Mouse (Mus musculus) thymus, adult 2 months (tissue): ENCODE results near the gene St14. TPM values are rescaled to one million over a fixed set of nuclear protein-coding genes. Genes with fewer than 3 reads are reported as not detected.

Source experiments
- DNase-seq: peaks from one replicate; pipeline ENCODE4 v3.0.0; 2021
- H3K27ac ChIP-seq: fragments of 200-500 bp; 2 replicates; pipeline ENCODE4 v1.5.1; 2012; ENCODE audit warnings: low read length, control low read depth; ENCODE audit not compliant: control insufficient read depth, insufficient read depth
- H3K27me3 ChIP-seq: fragments of 200-500 bp; 2 replicates; pipeline ENCODE4 v1.6.1; 2012; ENCODE audit warnings: mild to moderate bottlenecking, low read length, moderate library complexity, mixed read lengths; ENCODE audit not compliant: control insufficient read depth, insufficient read depth
- H3K36me3 ChIP-seq: fragments of 200-500 bp; 2 replicates; pipeline ENCODE4 v1.6.1; 2012; ENCODE audit warnings: mild to moderate bottlenecking, low read length, moderate library complexity; ENCODE audit not compliant: control insufficient read depth, insufficient read depth
- H3K4me1 ChIP-seq: fragments of 200-500 bp; replicated peaks from 2 replicates; pipeline ENCODE4 v1.6.1; 2012; ENCODE audit warnings: low read length; ENCODE audit not compliant: control insufficient read depth, insufficient read depth
- H3K4me3 ChIP-seq: fragments of 200-500 bp; 2 replicates; pipeline ENCODE4 v1.5.1; 2012; ENCODE audit warnings: mild to moderate bottlenecking, low read length, control low read depth, moderate library complexity; ENCODE audit not compliant: control insufficient read depth, insufficient read depth
- CTCF ChIP-seq: fragments of 200-500 bp; IDR thresholded peaks from 2 replicates; pipeline ENCODE4 v1.5.1; 2012; ENCODE audit warnings: mild to moderate bottlenecking, control low read depth, low read length, moderate library complexity, borderline replicate concordance; ENCODE audit not compliant: control insufficient read depth, poor library complexity, insufficient read depth; ENCODE audit errors: extremely low read depth
- POLR2A ChIP-seq: fragments of 200-500 bp; IDR thresholded peaks from 2 replicates; pipeline ENCODE4 v1.6.1; 2012; ENCODE audit warnings: mild to moderate bottlenecking, low read length, control low read depth, moderate library complexity; ENCODE audit not compliant: control insufficient read depth, poor library complexity, insufficient read depth; ENCODE audit errors: extremely low read depth
- WGBS: fragments of 180-500 bp; shearing (Covaris S2); methylation state at CpG from one replicate; pipeline ENCODE4 v1.1.7; 2018; 5-methylcytosine and 5-hydroxymethylcytosine counted together
- polyA plus RNA-seq: library from polyadenylated mRNA; depleted of rRNA; stranded (reverse); fragments of >200 nt; gene quantifications from 2 replicates; pipeline ENCODE4 v1.2.3, GENCODE M21; 2012

The St14 gene
- polyA plus RNA-seq, 1 experiment, result 15.8 TPM

GRCm38 (mm10) chr9:31097088-31098082 is 34.3 kb downstream of the St14 start:
- no peak for DNase-seq
- no peaks in the 10 kb centered on the region for H3K27me3 ChIP-seq
- no peaks in the 10 kb centered on the region for H3K4me1 ChIP-seq
- no peak overlapping the region for H3K4me3 ChIP-seq
- no peak overlapping the region for H3K27ac ChIP-seq
- whole genome bisulfite sequencing, result 93% methylated on average over 20 of the region's 20 CpGs
- TF ChIP-seq POLR2A, result no peak
- no peak for TF ChIP-seq CTCF
- no peaks in the 10 kb centered on the region for H3K36me3 ChIP-seq

- 98% methylated on average over 10 of the region's 10 CpGs for WGBS
Observed at GRCm38 (mm10) chr9:31092833-31093195, 38.8 kb downstream of the St14 start.

GRCm38 (mm10) chr9:31092111-31092832 is 39.4 kb downstream of the St14 start:
- Histone ChIP-seq H3K4me3 (no peak overlapping the region), H3K27me3 (no peaks in the 10 kb centered on the region), H3K4me1 (no peaks in the 10 kb centered on the region), H3K36me3 (no peaks in the 10 kb centered on the region), H3K27ac (no peak overlapping the region)
- 94% methylated on average over 18 of the region's 18 CpGs for WGBS
- TF ChIP-seq POLR2A (no peak), CTCF (no peak)
- no peak for DNase-seq

More at GRCm38 (mm10) chr9:31092833-31093195, 38.8 kb downstream of the St14 start:
- TF ChIP-seq CTCF, result no peak
- Histone ChIP-seq H3K4me3 (no peak overlapping the region), H3K27ac (no peak overlapping the region), H3K27me3 (no peaks in the 10 kb centered on the region), H3K4me1 (no peaks in the 10 kb centered on the region), H3K36me3 (no peaks in the 10 kb centered on the region)
- DNase-seq, result no peak

GRCm38 (mm10) chr9:31091162-31091581 is 40.5 kb downstream of the St14 start:
- H3K4me1 ChIP-seq, result no peaks in the 10 kb centered on the region
- no peaks in the 10 kb centered on the region for H3K27me3 ChIP-seq
- no peak overlapping the region for H3K27ac ChIP-seq
- no peak for DNase-seq
- TF ChIP-seq POLR2A (no peak), CTCF (no peak)
- 98% methylated on average over 10 of the region's 10 CpGs for WGBS
- H3K4me3 ChIP-seq, result no peak overlapping the region
- no peaks in the 10 kb centered on the region for H3K36me3 ChIP-seq

- 86% methylated on average over 29 of the region's 29 CpGs for WGBS
- no peaks in the 10 kb centered on the region for H3K4me1 ChIP-seq
- H3K4me3 ChIP-seq, result no peak overlapping the region
- H3K27ac ChIP-seq, result no peak overlapping the region
- no peaks in the 10 kb centered on the region for H3K36me3 ChIP-seq
- no peak for DNase-seq
- H3K27me3 ChIP-seq, result no peaks in the 10 kb centered on the region
- no peak for TF ChIP-seq CTCF
- no peak for TF ChIP-seq POLR2A
Observed at GRCm38 (mm10) chr9:31090081-31091023, 41.3 kb downstream of the St14 start.

GRCm38 (mm10) chr9:31089541-31089940 is 42.1 kb downstream of the St14 start:
- TF ChIP-seq POLR2A (no peak), CTCF (no peak)
- WGBS, result 92% methylated on average over 9 of the region's 9 CpGs
- no peak for DNase-seq

More at GRCm38 (mm10) chr9:31089541-31089940, 42.1 kb downstream of the St14 start:
- no peak overlapping the region for H3K27ac ChIP-seq
- no peak overlapping the region for H3K4me3 ChIP-seq
- no peaks in the 10 kb centered on the region for H3K36me3 ChIP-seq
- no peaks in the 10 kb centered on the region for H3K4me1 ChIP-seq
- no peaks in the 10 kb centered on the region for H3K27me3 ChIP-seq
